Mouse (Mus musculus): ENCODE data around the gene Sdhc.
"Not testable (repeated sequence)": the region's sequence is repeated elsewhere in the genome, so short reads cannot be mapped to it uniquely, and the experiment has no call there.

The Sdhc gene

GRCm38 (mm10) chr1:171116280-171116679 is 34.1 kb downstream of the Sdhc start:
- no peak for DNase-seq (ENCODE audit: low read depth in 2 of 2, low spot score in 2 of 2)

- DNase-seq (ENCODE audit: low read depth in 2 of 2, low spot score in 2 of 2) = peak; percentile 10 to 14
These were observed 36.5 kb downstream of the Sdhc start, which contains the start of gene Cfap126 for GRCm38 (mm10) chr1:171113873-171114299. Gene Cfap126, plus strand, starts transcription at chr1:171113918.

- DNase-seq (ENCODE audit: low read depth in 2 of 2, low spot score in 2 of 2) = no peak
These were observed 37.4 kb downstream of the Sdhc start for GRCm38 (mm10) chr1:171112986-171113385.

GRCm38 (mm10) chr1:171111781-171112575 is 38.4 kb downstream of the Sdhc start:
- DNase-seq (ENCODE audit: low read depth in 2 of 2, low spot score in 2 of 2) = peak; percentile 11 to 26

- DNase-seq (ENCODE audit: low read depth in 2 of 2, low spot score in 2 of 2) = peak; percentile 93
These were observed 39.2 kb downstream of the Sdhc start for GRCm38 (mm10) chr1:171111020-171111780.

GRCm38 (mm10) chr1:171110659-171111019 is 39.8 kb downstream of the Sdhc start:
- DNase-seq (ENCODE audit: low read depth in 2 of 2, low spot score in 2 of 2) = no peak

- no peak for DNase-seq (ENCODE audit: low read depth in 2 of 2, low spot score in 2 of 2)
These were observed 40.8 kb downstream of the Sdhc start for GRCm38 (mm10) chr1:171109620-171110019.

- no peak for DNase-seq (ENCODE audit: low read depth in 2 of 2, low spot score in 2 of 2)
These were observed 45.2 kb downstream of the Sdhc start for GRCm38 (mm10) chr1:171105226-171105625.

GRCm38 (mm10) chr1:171103179-171103840 is 47.1 kb downstream of the Sdhc start:
- no peak for DNase-seq (ENCODE audit: low read depth in 2 of 2, low spot score in 2 of 2)

- peak; percentile 84 to 87 for DNase-seq (ENCODE audit: low read depth in 2 of 2, low spot score in 2 of 2)
These were observed 47.7 kb downstream of the Sdhc start for GRCm38 (mm10) chr1:171102547-171103177.

- DNase-seq (ENCODE audit: low read depth in 2 of 2, low spot score in 2 of 2) = peak; percentile 82
These were observed 48.5 kb downstream of the Sdhc start for GRCm38 (mm10) chr1:171101733-171102546.

GRCm38 (mm10) chr1:171101033-171101432 is 49.4 kb downstream of the Sdhc start:
- no peak for DNase-seq (ENCODE audit: low read depth in 2 of 2, low spot score in 2 of 2)

GRCm38 (mm10) chr1:171097612-171098011 is 52.8 kb downstream of the Sdhc start:
- no peak for DNase-seq (ENCODE audit: low read depth in 2 of 2, low spot score in 2 of 2)

GRCm38 (mm10) chr1:171097136-171097535 is 53.3 kb downstream of the Sdhc start:
- DNase-seq (ENCODE audit: low read depth in 2 of 2, low spot score in 2 of 2) = no peak

GRCm38 (mm10) chr1:171096110-171096964 is 54.1 kb downstream of the Sdhc start:
- DNase-seq (ENCODE audit: low read depth in 2 of 2, low spot score in 2 of 2) = no peak

- no peak for DNase-seq (ENCODE audit: low read depth in 2 of 2, low spot score in 2 of 2)
These were observed 56.0 kb downstream of the Sdhc start for GRCm38 (mm10) chr1:171094424-171094823.

GRCm38 (mm10) chr1:171090761-171091160 is 59.6 kb downstream of the Sdhc start:
- DNase-seq (ENCODE audit: low read depth in 2 of 2, low spot score in 2 of 2) = no peak

- no peak for DNase-seq (ENCODE audit: low read depth in 2 of 2, low spot score in 2 of 2)
These were observed 60.5 kb downstream of the Sdhc start for GRCm38 (mm10) chr1:171089891-171090290.

GRCm38 (mm10) chr1:171088237-171088869 is 62.0 kb downstream of the Sdhc start:
- not testable (repeated sequence) for DNase-seq (ENCODE audit: low read depth in 2 of 2, low spot score in 2 of 2)

Data from CD8-positive naive resting alpha-beta T cell, adult 2 months (primary cell).